Mouse (Mus musculus) cerebellum, adult (tissue): ENCODE data around the gene Tmem30b.

ENCODE experiments used
- ATAC-seq: cut with Nextera tagmentation; 2 replicates; pipeline ENCODE4 v1.9.2; 2017; ENCODE audit warnings: mild to moderate bottlenecking, moderate library complexity, mixed read lengths; ENCODE audit not compliant: insufficient number of reproducible peaks, low FRiP score, low TSS enrichment

Tmem30b gene

GRCm38 (mm10) chr12:73521238-73521841 lies 24.9 kb downstream of the Tmem30b start:
- ATAC-seq: no peak

DNA sequence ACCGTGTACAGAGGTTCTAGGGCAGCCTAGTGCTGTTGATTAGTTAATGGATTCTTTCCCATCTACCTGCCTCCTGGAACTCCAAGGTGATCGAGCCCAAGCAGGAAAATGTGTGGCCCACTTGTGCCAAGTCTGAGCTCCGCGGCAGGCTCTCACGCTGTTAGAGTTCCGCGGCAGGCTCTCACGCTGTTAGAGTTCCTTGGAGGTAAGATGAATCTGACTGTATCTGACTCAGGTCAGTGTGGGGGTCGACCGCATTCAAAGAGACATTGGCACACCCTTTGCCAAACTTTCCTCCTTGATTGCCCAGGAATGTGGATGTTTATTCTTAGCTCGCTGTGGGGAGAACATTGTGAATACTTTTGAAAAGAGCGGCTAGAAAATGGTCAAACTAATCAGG lies 28.4 kb downstream of the Tmem30b start:
- no peak for ATAC-seq

- peak; percentile 58 for ATAC-seq
Measured at GRCm38 (mm10) chr12:73517022-73517709, 29.0 kb downstream of the Tmem30b start.

- ATAC-seq: no peak
Measured at GRCm38 (mm10) chr12:73516516-73516915, 29.7 kb downstream of the Tmem30b start.

- ATAC-seq: no peak
Measured at GRCm38 (mm10) chr12:73514722-73515121, 31.5 kb downstream of the Tmem30b start.

DNA sequence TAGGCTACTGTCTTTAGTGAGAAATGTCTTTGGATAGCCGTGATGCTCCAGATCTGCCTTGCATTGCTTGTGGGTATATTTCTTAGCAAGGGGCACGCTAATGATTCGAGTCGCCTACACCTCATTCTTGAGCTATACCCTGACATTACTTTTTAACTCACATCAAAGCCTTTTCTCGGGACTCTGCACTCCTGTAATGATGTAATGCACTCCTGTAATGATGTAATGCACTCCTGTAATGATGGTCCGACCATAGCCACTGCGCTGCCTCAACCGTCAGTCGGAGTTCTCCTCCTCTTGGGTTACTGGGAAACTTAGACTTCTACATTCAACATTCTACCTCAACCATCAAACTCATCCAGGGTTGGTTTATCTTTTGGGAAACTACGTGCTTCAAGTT lies 32.2 kb downstream of the Tmem30b start:
- ATAC-seq: no peak

DNA sequence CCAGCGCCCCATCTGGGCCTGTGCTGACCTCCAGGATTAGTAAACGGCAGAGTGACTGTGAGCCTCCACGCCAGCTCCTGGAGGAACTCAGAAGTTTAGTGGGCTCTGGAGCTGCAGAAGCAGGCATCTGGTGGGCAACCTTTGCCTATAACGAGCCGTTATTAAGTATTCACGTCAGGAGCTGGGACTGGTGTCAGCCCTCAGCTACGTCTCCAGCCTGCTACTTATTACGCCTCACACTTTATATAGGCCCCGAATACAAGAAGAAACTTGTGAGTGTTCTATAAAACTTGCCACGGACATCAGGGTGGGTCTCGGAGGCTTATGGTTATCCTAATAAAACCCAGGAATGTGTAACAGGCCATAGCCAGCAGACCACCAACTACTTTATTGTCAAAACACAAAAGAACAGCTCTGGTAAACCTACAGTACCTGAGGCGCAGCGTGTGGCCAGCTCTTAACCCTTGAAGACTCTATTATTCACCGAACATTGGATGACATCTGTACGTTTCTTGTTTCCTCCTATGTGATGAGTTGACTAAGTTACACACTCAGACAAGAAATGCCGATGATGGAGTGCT lies 34.6 kb downstream of the Tmem30b start:
- no peak for ATAC-seq

DNA sequence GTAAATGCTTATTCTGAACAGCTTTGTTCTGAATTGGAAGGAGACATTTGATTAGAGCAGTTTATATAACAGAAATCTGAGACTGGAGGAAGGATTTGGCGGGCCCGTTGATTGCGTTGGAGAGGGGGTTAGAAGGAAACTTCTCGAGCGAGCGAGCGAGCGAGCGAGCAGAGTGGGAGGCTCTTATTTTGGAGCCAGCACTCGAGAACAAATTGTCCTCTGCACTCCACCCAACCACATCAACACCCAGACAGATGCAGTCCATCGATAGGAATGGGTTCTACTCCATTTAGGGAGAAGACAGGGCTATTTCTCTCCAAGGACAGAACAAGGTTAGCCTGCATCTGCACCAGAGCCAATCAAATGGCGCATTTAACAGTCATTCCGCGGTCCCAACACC lies 39.1 kb downstream of the Tmem30b start:
- no peak for ATAC-seq

DNA sequence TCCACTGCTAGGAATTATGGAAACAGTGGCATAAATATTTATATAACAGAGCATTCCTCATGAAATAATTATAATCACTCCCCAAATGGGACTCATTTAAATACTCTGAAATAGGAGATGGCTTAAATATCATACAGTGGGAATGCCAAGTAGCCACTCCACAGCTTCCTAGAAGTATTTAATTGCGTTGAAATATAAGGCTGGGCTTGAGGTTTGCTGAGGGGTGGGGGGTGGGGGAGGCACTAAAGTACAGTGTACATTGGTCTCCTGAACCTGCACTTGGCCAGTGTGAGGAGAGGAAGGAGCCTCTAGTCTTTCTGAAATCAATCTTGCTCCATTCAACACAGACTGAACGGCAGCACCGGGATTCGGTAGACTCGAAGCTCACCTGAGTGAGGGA lies 39.5 kb downstream of the Tmem30b start:
- ATAC-seq: no peak

- no peak for ATAC-seq
Measured at GRCm38 (mm10) chr12:73500689-73501326, 45.4 kb downstream of the Tmem30b start.

DNA sequence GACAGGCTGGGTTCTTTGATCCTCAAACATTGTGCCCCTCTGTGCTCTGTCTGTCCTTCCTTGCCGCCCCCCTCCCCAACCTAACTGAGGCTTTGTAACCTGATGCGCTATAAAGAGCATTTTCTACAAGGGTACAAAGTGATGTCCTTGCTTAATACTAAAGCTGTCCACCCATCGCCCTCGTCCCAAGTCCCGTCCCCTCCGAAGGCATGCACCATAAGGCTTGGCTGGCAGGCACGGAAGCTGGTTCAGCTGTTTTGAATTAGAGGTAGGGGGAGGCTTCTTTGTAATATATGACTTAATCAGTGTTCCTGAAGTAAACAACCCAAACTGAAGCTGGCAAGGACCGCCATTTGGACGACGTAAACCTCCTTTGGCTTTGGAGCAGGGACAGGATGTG lies 51.0 kb downstream of the Tmem30b start:
- ATAC-seq: no peak

DNA sequence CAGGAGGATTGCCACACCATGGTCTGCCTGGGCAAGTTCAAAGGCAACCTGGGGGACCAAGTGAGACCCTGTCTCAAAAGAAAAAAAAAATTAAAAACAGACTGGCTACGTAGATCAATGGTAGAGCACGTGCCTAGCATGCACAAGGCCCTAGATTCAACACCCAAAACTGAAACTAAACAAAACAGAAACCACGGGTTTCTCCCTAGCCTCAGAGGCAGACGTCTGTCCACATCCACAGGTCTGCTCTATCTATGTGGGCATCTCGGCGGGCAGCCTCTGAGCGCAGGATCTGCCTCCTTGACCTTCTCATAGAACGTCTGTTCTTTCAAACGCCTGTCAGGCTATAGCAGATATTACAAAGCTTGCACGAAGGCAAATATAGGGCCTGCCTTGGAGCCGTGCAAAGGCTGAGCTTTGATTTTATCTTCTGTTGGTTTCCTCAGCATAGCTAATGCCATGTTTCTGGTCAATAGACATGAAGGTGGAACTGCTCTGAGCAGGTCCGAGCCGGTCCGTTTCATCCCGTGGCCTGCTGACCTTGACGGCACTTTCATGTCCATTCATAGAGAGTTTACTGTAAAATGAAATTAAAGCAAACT lies 52.2 kb downstream of the Tmem30b start:
- ATAC-seq: no peak
